Mouse (Mus musculus): ENCODE results near the gene Tbx5. TPM values are rescaled to one million over a fixed set of nuclear protein-coding genes. Genes with fewer than 3 reads are reported as not detected.

The Tbx5 gene
- polyA plus RNA-seq (2014; fragmentation: Illumina TruSeq; extraction: RNeasy Lipid Tissue Mini Kit (QIAGEN cat#74804); ENCODE audit: low read depth, low replicate concordance) = 0.27 TPM

GRCm38 (mm10) chr5:119832479-119832796 lies at the start of gene Tbx5:
Tbx5 (plus strand) TSS chr5:119832668.

Other genes starting within 250 kb of the Tbx5 start
- 1.2 TPM for gene Tbx3, start 162.0 kb upstream of the Tbx5 start, polyA plus RNA-seq (2014; fragmentation: Illumina TruSeq; extraction: RNeasy Lipid Tissue Mini Kit (QIAGEN cat#74804); ENCODE audit: low read depth, low replicate concordance)

Data from testis, adult 10 weeks (tissue).